Mouse (Mus musculus) ES-Bruce4 (cell line): ENCODE results near the gene Crbn. TPM values are rescaled to one million over a fixed set of nuclear protein-coding genes. Genes with fewer than 3 reads are reported as not detected.

Experiments used
- H3K27ac ChIP-seq: 2 replicates; pipeline ENCODE4 v1.5.1; 2012; ENCODE audit warnings: low read length, inconsistent platforms; ENCODE audit not compliant: insufficient read depth
- H3K27me3 ChIP-seq: 2 replicates; pipeline ENCODE4 v1.6.1; 2012; ENCODE audit warnings: mild to moderate bottlenecking, low read length, inconsistent platforms; ENCODE audit not compliant: control insufficient read depth, poor library complexity, insufficient read depth, severe bottlenecking
- H3K36me3 ChIP-seq: 2 replicates; pipeline ENCODE4 v1.6.1; 2012; ENCODE audit warnings: inconsistent platforms, mild to moderate bottlenecking, low read length, moderate library complexity; ENCODE audit not compliant: control insufficient read depth, poor library complexity, insufficient read depth, severe bottlenecking
- H3K4me1 ChIP-seq: one replicate; pipeline ENCODE4 v1.8.1; 2011; ENCODE audit warnings: low read length; ENCODE audit not compliant: control insufficient read depth, insufficient read depth
- H3K4me3 ChIP-seq: 2 replicates; pipeline ENCODE4 v1.5.1; 2011; ENCODE audit warnings: low read depth, mild to moderate bottlenecking, low read length
- H3K9ac ChIP-seq: 2 replicates; pipeline ENCODE4 v1.6.1; 2012; ENCODE audit warnings: low read depth, mild to moderate bottlenecking, inconsistent platforms; ENCODE audit not compliant: poor library complexity, severe bottlenecking
- H3K9me3 ChIP-seq: replicated peaks from 2 replicates; pipeline ENCODE4 v1.6.1; 2012; ENCODE audit warnings: mild to moderate bottlenecking, low read length, inconsistent platforms; ENCODE audit not compliant: control insufficient read depth, poor library complexity, insufficient read depth, severe bottlenecking
- CTCF ChIP-seq: IDR thresholded peaks from one replicate; pipeline ENCODE4 v1.8.1; 2011; ENCODE audit warnings: low read depth, low read length
- EP300 ChIP-seq: IDR thresholded peaks from 2 replicates; pipeline ENCODE4 v1.6.1; 2011; ENCODE audit warnings: low read depth, low read length; ENCODE audit not compliant: insufficient read depth
- POLR2A ChIP-seq: IDR thresholded peaks from one replicate; pipeline ENCODE4 v1.8.1; 2011; ENCODE audit warnings: low read length; ENCODE audit not compliant: insufficient read depth
- polyA plus RNA-seq: library from polyadenylated mRNA; stranded (reverse); fragments of >200 nt; gene quantifications from 2 replicates; pipeline ENCODE4 v1.2.4, GENCODE M21; 2011; ENCODE audit warnings: low read depth; ENCODE audit not compliant: missing spikeins, insufficient read depth, insufficient read length

Gene Crbn
- polyA plus RNA-seq, 1 experiment: 47.9 TPM

GRCm38 (mm10) chr6:106745673-106746394 is 54.0 kb downstream of the Crbn start:
- Histone ChIP-seq H3K9ac (no peak overlapping the region), H3K4me1 (no peaks in the 10 kb centered on the region), H3K9me3 (no peaks in the 10 kb centered on the region), H3K4me3 (no peak overlapping the region), H3K27ac (no peak overlapping the region), H3K36me3 (no peaks in the 10 kb centered on the region), H3K27me3 (no peaks in the 10 kb centered on the region; the same call in 1 of the 2 replicates)
- no peak for TF ChIP-seq POLR2A
- no peak for TF ChIP-seq CTCF
- no peak for TF ChIP-seq EP300

DNA sequence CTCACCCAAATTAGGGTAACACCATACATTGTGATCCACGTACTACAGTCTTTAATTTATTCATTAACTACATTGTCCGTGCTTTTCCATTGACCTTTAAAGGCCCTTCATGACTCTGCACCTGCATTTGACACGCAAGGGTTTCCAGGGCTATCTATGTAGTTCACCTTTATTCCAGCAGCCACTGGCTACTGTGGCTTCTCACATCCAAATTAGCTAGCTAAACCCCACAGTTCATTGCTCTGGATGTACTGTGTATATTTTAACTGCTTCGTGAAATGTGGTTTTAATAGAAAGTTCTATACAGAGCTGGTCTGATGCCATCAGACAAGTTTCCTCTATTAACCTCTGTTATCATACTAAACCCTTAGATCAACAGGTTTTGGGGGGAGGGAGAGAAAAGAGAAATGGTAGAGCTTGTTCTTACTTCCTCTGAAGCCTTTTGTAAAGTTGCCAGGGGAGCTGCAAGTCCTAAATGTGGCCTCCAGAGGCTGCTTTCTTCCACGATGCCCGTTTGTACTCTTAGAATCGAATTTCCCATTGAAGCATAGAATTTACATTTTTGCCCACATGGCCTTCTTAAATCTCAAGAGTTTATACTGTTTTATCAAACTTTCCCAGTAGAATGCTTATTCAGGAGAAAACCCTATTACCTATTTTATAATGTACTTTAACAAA is 56.2 kb downstream of the Crbn start:
- Histone ChIP-seq H3K36me3 (no peaks in the 10 kb centered on the region), H3K4me1 (no peaks in the 10 kb centered on the region), H3K9me3 (no peaks in the 10 kb centered on the region), H3K9ac (no peak overlapping the region), H3K4me3 (no peak overlapping the region), H3K27me3 (no peaks in the 10 kb centered on the region), H3K27ac (no peak overlapping the region)
- TF ChIP-seq POLR2A: no peak
- no peak for TF ChIP-seq EP300
- TF ChIP-seq CTCF: no peak

GRCm38 (mm10) chr6:106740244-106740825 is 59.5 kb downstream of the Crbn start:
- Histone ChIP-seq H3K4me1 (no peaks in the 10 kb centered on the region), H3K9ac (no peak overlapping the region), H3K36me3 (no peaks in the 10 kb centered on the region), H3K27ac (no peak overlapping the region), H3K4me3 (no peak overlapping the region), H3K9me3 (no peaks in the 10 kb centered on the region), H3K27me3 (no peaks in the 10 kb centered on the region)
- TF ChIP-seq EP300 (no peak), CTCF (no peak), POLR2A (no peak)

- no peak for TF ChIP-seq EP300
- TF ChIP-seq POLR2A: no peak
- TF ChIP-seq CTCF: no peak
Measured at GRCm38 (mm10) chr6:106738229-106738628, 61.6 kb downstream of the Crbn start.

DNA sequence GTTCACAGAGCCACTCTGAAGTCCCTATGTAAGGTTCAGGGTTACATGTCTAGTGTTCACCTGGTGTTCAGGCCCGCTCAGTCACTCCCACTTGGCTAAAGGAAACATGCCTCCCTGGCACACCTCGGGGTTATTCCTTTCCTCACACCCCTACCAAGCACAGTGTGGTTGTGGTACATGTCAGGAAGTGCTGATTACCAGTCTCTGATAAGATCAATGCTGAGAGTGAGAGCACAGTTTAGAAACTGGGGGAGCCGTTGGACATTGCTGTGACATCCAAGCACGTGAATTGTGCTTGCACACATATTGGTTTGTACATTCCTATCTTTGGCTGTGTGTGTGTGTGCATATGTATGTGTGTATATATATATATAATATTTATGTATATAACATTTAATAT is 67.3 kb downstream of the Crbn start:
- Histone ChIP-seq H3K4me1 (no peaks in the 10 kb centered on the region), H3K27me3 (no peaks in the 10 kb centered on the region; the same call in 1 of the 2 replicates)
- no peak for TF ChIP-seq CTCF
- no peak for TF ChIP-seq POLR2A
- TF ChIP-seq EP300: no peak

More at GRCm38 (mm10) chr6:106738229-106738628, 61.6 kb downstream of the Crbn start:
- Histone ChIP-seq H3K27ac (no peak overlapping the region), H3K4me1 (no peaks in the 10 kb centered on the region), H3K27me3 (no peaks in the 10 kb centered on the region), H3K4me3 (no peak overlapping the region), H3K9me3 (no peaks in the 10 kb centered on the region), H3K36me3 (no peaks in the 10 kb centered on the region), H3K9ac (no peak overlapping the region)

More for the DNA sequence above, 67.3 kb downstream of the Crbn start:
- Histone ChIP-seq H3K9ac (no peak overlapping the region), H3K27ac (no peak overlapping the region), H3K36me3 (no peaks in the 10 kb centered on the region), H3K4me3 (no peak overlapping the region), H3K9me3 (no peaks in the 10 kb centered on the region)

Other genes with a start within 250 kb of the Crbn start
- not detected in 2 replicates for gene Il5ra, start 51.0 kb downstream of the Crbn start, polyA plus RNA-seq
- 50.2 and 53.9 TPM in 2 replicates for gene Trnt1, start 31.0 kb downstream of the Crbn start, polyA plus RNA-seq